18 mouse cellular contexts compared by ENCODE assay signal in genomic region chr4:139161076-139161475, GRCm38 (mm10).
"Had no signal": no experiment of that assay in that cellular context is flagged by ENCODE, and none has a peak within 500 bp of the region (broad histone marks: within the 10 kb centered on the region; RNA-seq: fewer than 3 reads in every experiment).

No protein-coding gene starts in this region.

- DNase-seq: liver, postnatal 0 days; lung, adult 2 months; lung, postnatal 14 days; lung, postnatal 36 days; midbrain, embryonic 14.5 days; right cerebral cortex, postnatal 14 days; thymus, adult 2 months; thymus, postnatal 25 days; thymus, postnatal 4 days had no signal

- H3K27ac ChIP-seq: liver, embryonic 15.5 days; lung, embryonic 15.5 days; midbrain, embryonic 10.5 days; midbrain, embryonic 12.5 days; neural tube, embryonic 12.5 days; stomach, embryonic 15.5 days; stomach, postnatal 0 days had no signal

- ATAC-seq: liver, postnatal 0 days; lung, postnatal 0 days; midbrain, embryonic 16.5 days had no signal

- H3K9me3 ChIP-seq: liver, embryonic 15.5 days; lung, embryonic 15.5 days; midbrain, embryonic 10.5 days; midbrain, embryonic 12.5 days; neural tube, embryonic 12.5 days; stomach, embryonic 15.5 days had no signal

- H3K4me1 ChIP-seq: midbrain, embryonic 10.5 days; midbrain, embryonic 12.5 days; neural tube, embryonic 12.5 days; stomach, embryonic 15.5 days had no signal

- H3K9ac ChIP-seq: liver, embryonic 15.5 days; liver, postnatal 0 days; lung, embryonic 15.5 days; midbrain, embryonic 12.5 days; neural tube, embryonic 12.5 days; stomach, embryonic 15.5 days had no signal

- H3K4me2 ChIP-seq: liver, embryonic 15.5 days; lung, embryonic 15.5 days; midbrain, embryonic 12.5 days; neural tube, embryonic 12.5 days; stomach, embryonic 15.5 days had no signal

- H3K36me3 ChIP-seq: liver, embryonic 15.5 days; lung, embryonic 15.5 days; midbrain, embryonic 10.5 days; midbrain, embryonic 12.5 days; neural tube, embryonic 12.5 days; stomach, embryonic 15.5 days had no signal

- H3K27me3 ChIP-seq: liver, embryonic 15.5 days; lung, embryonic 15.5 days; neural tube, embryonic 12.5 days; stomach, embryonic 15.5 days had no signal

- H3K4me3 ChIP-seq: liver, embryonic 15.5 days; lung, embryonic 15.5 days; midbrain, embryonic 10.5 days; midbrain, embryonic 12.5 days; neural tube, embryonic 12.5 days; stomach, embryonic 15.5 days had no signal
